Mouse (Mus musculus): ENCODE results near the gene Metap2. TPM values are rescaled to one million over a fixed set of nuclear protein-coding genes. Genes with fewer than 3 reads are reported as not detected.

Gene Metap2
- polyA plus RNA-seq, 1 experiment from 2014 or later: 183 TPM

DNA sequence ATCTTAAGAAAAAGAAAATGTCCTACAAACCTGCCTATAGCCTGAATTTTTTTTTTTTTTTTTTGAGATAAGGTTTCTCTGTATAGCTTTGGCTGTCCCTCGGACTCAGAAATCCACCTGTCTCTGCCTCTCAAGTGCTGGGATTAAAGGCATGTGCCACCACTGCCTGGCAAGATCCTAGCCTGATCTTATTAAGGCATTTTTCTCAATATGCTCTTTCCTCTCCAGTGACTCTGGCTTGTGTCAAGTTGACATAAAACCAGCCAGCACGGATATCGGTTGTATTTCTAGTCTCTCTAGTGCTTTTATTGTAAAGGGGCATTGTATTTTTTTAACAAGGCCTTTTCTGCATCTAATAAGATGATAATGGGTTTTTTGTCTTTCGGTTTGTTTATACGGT lies 27.8 kb upstream of the Metap2 start:
- Histone ChIP-seq H3K36me3 (no peaks in the 10 kb centered on the region), H3K4me1 (no peaks in the 10 kb centered on the region), H3K27me3 (no peaks in the 10 kb centered on the region), H3K27ac (no peak overlapping the region), H3K4me3 (no peak overlapping the region), H3K4me2 (no peak overlapping the region), H3K9ac (no peak overlapping the region), H3K9me3 (no peaks in the 10 kb centered on the region)
- 72% methylated on average over 5 of the region's 5 CpGs for WGBS
- ATAC-seq (ENCODE audit: insufficient number of reproducible peaks, low FRiP score, low TSS enrichment, low read depth): no peak

DNA sequence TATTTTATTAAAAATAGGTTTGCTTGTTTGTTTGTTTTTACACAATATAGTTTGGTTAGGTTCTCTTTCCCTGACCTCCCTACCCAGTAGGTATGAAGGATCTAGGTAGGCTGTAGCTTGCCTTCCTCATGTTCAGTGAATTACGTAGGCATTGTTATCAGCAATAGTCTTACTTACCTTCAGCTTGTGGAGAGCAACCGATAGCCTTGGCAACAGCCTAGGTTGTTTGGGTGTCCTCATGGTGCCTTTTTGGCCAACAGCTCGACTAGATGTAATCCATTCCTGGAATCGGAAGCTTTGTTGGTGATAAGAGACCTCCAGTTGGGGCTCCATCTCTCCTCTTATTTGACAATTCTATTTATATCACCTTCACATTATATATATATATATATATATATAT lies 24.3 kb upstream of the Metap2 start:
- no peak overlapping the region for H3K4me3 ChIP-seq
- H3K4me2 ChIP-seq: no peak overlapping the region
- no peak for ATAC-seq (ENCODE audit: insufficient number of reproducible peaks, low FRiP score, low TSS enrichment, low read depth)
- no peaks in the 10 kb centered on the region for H3K27me3 ChIP-seq
- peaks cover under 1% of the 10 kb centered on the region; the same call in 1 of the 2 replicates for H3K4me1 ChIP-seq
- no peak overlapping the region for H3K9ac ChIP-seq
- 88% methylated on average over 4 of the region's 4 CpGs for WGBS
- H3K36me3 ChIP-seq: no peaks in the 10 kb centered on the region
- H3K9me3 ChIP-seq: no peaks in the 10 kb centered on the region
- H3K27ac ChIP-seq: no peak overlapping the region

DNA sequence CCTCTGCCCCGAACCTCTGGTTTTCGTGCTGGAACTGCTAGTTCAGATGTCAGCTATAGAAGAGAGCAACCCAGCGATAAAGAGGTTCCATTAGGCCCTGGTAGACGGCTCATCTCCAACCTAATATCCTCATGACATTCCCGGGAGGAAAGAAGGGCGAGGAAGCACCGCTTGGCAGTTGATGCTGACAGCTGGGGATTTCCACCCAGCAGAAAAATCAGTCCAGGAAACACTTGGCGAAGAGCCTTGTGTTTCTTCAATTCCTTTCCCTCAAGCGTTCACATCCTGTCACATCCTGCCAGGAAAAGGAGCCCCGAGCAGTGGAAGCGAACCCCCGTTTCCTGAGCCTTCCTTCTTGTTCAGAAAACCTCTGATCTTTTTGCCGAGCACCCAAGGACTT lies 22.3 kb upstream of the Metap2 start:
- H3K27me3 ChIP-seq: 0 out of 2 replicates have a peak, but pooled peaks cover 3% of the 10 kb centered on the region
- H3K4me3 ChIP-seq: no peak overlapping the region
- no peak overlapping the region for H3K4me2 ChIP-seq
- no peak for ATAC-seq (ENCODE audit: insufficient number of reproducible peaks, low FRiP score, low TSS enrichment, low read depth)
- H3K4me1 ChIP-seq: peaks cover 11% of the 10 kb centered on the region
- no peaks in the 10 kb centered on the region for H3K9me3 ChIP-seq
- WGBS: 48% methylated on average over 13 of the region's 13 CpGs
- no peak overlapping the region for H3K9ac ChIP-seq
- H3K36me3 ChIP-seq: no peaks in the 10 kb centered on the region
- peak overlapping the region; percentile 48 for H3K27ac ChIP-seq

DNA sequence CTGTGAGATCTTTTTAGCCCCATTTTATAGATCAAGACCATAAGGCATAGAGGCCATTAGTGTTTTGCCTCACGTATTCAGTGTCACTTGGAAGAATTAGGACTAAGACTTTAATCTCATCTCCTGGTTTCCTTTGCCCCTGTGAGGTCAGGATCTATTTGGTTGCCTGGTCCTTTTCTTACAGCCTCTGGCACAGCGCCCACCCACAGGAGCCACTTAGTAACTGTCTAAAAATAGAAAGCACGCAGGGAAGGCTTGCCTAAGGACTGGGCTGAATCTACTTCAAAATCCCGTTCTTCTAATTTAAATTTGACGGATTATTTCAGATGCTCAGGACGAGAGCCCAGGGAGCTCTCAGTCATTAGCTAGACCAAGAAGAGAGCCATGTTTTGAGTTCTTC lies 21.8 kb upstream of the Metap2 start:
- 0 out of 2 replicates have a peak, but pooled peaks cover 3% of the 10 kb centered on the region for H3K27me3 ChIP-seq
- H3K27ac ChIP-seq: peak overlapping the region; percentile 48
- peaks cover 11% of the 10 kb centered on the region for H3K4me1 ChIP-seq
- ATAC-seq (ENCODE audit: insufficient number of reproducible peaks, low FRiP score, low TSS enrichment, low read depth): no peak
- no peaks in the 10 kb centered on the region for H3K9me3 ChIP-seq
- no peak overlapping the region for H3K4me2 ChIP-seq
- H3K4me3 ChIP-seq: no peak overlapping the region
- WGBS: 36% methylated on average over 6 of the region's 6 CpGs
- no peaks in the 10 kb centered on the region for H3K36me3 ChIP-seq
- H3K9ac ChIP-seq: no peak overlapping the region

DNA sequence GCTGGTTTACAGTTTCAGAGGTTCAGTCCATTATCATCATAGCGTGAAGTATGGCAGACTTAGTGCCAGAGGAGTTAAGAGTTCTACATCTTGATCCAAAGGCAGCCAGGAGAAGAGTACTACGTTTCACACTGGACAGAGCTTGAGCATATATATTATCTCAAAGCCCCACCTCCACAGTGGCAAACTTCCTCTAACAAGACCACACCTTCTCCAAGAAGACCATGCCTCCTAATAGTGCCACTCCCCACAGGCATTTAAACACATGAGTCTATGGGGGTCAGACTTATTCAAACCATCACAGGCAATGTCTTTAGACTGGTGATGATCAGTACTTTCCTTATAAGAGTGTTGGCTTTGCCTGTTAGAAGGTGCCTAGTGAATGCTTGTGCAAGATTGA lies 21.2 kb upstream of the Metap2 start:
- ATAC-seq (ENCODE audit: insufficient number of reproducible peaks, low FRiP score, low TSS enrichment, low read depth): no peak
- 82% methylated on average over 2 of the region's 2 CpGs for WGBS
- H3K9me3 ChIP-seq: no peaks in the 10 kb centered on the region
- no peak overlapping the region for H3K27ac ChIP-seq
- H3K4me3 ChIP-seq: no peak overlapping the region
- H3K27me3 ChIP-seq: 0 out of 2 replicates have a peak, but pooled peaks cover 3% of the 10 kb centered on the region
- peaks cover 11% of the 10 kb centered on the region for H3K4me1 ChIP-seq
- no peaks in the 10 kb centered on the region for H3K36me3 ChIP-seq
- H3K4me2 ChIP-seq: no peak overlapping the region
- no peak overlapping the region for H3K9ac ChIP-seq

DNA sequence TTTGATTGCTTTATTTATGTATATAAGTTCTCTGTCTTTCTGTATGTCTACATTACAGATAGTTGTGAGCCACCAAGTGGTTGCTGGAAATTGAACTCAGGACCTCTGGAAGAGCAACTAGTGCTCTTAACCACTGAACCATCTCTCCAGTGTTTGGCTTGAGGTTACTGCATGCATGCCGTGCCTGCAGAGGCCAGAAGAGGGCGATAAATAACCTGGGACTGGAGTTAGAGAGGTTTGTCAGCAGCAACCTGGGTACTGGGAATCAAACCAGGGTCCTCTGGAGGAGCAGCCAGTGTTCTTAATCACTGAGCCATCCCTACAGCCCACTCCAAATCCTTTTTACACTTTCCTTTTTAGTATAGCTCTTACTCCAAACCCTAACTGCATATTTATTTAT lies 19.9 kb upstream of the Metap2 start:
- H3K4me3 ChIP-seq: no peak overlapping the region
- H3K36me3 ChIP-seq: no peaks in the 10 kb centered on the region
- H3K4me2 ChIP-seq: no peak overlapping the region
- 77% methylated on average over 2 of the region's 2 CpGs for WGBS
- H3K4me1 ChIP-seq: peaks cover 11% of the 10 kb centered on the region
- no peaks in the 10 kb centered on the region for H3K9me3 ChIP-seq
- H3K27ac ChIP-seq: no peak overlapping the region
- no peak for ATAC-seq (ENCODE audit: insufficient number of reproducible peaks, low FRiP score, low TSS enrichment, low read depth)
- no peak overlapping the region for H3K9ac ChIP-seq
- H3K27me3 ChIP-seq: 0 out of 2 replicates have a peak, but pooled peaks cover 3% of the 10 kb centered on the region

DNA sequence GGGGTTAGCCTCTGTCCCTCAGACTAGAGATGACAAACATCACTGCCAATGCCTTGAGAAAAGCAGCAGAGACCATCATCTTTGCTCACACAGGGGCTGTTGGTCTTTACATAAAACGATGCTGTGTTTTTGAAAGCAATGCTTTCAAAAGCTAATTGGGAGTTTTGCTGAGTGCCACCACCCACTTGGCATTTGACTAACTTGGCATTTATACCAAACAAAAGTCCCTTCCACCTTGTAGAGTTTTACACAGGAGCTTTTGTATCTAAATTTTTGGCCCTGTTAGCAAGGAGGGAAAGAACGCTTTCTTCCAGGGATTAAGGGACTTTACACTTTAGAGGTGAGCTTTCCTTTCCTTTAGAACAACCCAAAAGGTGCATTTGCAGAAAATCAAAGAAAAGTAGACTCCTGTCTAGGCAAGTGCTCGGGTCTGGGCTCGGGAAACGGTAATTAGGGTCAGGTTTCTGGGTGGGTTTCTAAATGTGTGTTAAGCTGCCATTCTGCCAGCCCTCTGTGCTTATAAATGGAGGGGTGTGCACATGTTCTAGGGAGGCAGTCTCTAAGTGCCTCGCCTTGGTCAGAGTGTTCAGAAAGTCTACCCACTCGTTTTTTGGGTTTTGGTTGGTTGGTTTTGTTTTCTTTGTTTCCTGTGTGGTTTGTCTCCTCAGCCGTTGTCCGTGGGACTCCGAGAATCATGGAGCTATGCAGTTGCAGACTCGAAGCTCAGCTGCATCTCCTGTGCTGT lies 18.8 kb upstream of the Metap2 start:
- no peak for ATAC-seq (ENCODE audit: insufficient number of reproducible peaks, low FRiP score, low TSS enrichment, low read depth)
- 0 out of 2 replicates have a peak, but pooled peaks cover 3% of the 10 kb centered on the region for H3K27me3 ChIP-seq
- WGBS: 18% methylated on average over 11 of the region's 11 CpGs
- H3K4me2 ChIP-seq: peak overlapping the region; percentile 10; the same call in 1 of the 2 replicates
- H3K9me3 ChIP-seq: no peaks in the 10 kb centered on the region
- no peak overlapping the region for H3K4me3 ChIP-seq
- no peaks in the 10 kb centered on the region for H3K36me3 ChIP-seq
- H3K4me1 ChIP-seq: peaks cover 11% of the 10 kb centered on the region
- no peak overlapping the region for H3K9ac ChIP-seq
- H3K27ac ChIP-seq: no peak overlapping the region

DNA sequence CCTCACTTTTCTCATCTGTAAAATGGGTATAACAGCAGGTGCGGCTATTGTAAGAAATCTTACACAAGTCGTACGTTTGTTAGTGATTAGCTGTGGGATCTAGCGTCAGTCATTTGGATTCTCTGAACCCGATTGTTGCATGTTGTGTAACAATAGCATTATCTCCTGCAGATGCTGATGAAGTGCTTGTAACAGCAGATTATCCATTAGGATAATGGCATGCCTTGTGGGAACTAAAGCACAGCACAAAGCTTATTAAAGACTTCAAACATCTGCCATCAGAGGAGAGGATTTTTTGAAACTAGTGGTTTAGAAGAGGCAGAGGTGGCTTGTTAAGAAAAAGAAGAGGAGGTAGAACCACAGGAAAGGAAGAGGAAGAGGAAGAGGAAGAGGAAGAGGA lies 16.6 kb upstream of the Metap2 start:
- 90% methylated on average over 5 of the region's 5 CpGs for WGBS
- H3K9me3 ChIP-seq: no peaks in the 10 kb centered on the region
- H3K4me2 ChIP-seq: no peak overlapping the region
- ATAC-seq (ENCODE audit: insufficient number of reproducible peaks, low FRiP score, low TSS enrichment, low read depth): no peak
- H3K4me1 ChIP-seq: peaks cover 11% of the 10 kb centered on the region
- no peak overlapping the region for H3K27ac ChIP-seq
- H3K36me3 ChIP-seq: no peaks in the 10 kb centered on the region
- 0 out of 2 replicates have a peak, but pooled peaks cover 3% of the 10 kb centered on the region for H3K27me3 ChIP-seq
- no peak overlapping the region for H3K4me3 ChIP-seq
- no peak overlapping the region for H3K9ac ChIP-seq

DNA sequence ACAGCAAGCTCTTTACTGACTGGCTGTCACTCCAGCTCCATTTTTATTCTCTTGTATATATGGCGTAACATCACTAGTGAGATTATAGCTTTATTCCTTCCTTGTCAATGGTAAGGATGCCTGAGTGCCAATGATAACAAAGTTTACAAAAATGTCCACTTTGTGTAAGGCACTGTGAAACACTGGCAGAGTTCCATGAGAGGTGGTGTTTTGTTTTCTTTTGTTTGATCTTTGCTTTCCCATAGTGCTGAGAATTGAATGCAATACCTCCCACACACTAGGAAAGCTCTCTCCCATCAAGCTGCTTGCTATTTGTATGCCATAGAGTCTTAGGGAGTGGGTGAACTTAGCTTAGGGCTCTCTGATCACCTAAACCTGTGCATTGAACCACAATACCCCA lies 16.0 kb upstream of the Metap2 start:
- H3K9me3 ChIP-seq: no peaks in the 10 kb centered on the region
- H3K9ac ChIP-seq: no peak overlapping the region
- H3K36me3 ChIP-seq: no peaks in the 10 kb centered on the region
- H3K4me2 ChIP-seq: no peak overlapping the region
- H3K27me3 ChIP-seq: 0 out of 2 replicates have a peak, but pooled peaks cover 3% of the 10 kb centered on the region
- no peak overlapping the region for H3K27ac ChIP-seq
- H3K4me1 ChIP-seq: peaks cover 11% of the 10 kb centered on the region
- WGBS: 62% methylated on average over 1 of the region's 1 CpGs
- no peak for ATAC-seq (ENCODE audit: insufficient number of reproducible peaks, low FRiP score, low TSS enrichment, low read depth)
- no peak overlapping the region for H3K4me3 ChIP-seq

DNA sequence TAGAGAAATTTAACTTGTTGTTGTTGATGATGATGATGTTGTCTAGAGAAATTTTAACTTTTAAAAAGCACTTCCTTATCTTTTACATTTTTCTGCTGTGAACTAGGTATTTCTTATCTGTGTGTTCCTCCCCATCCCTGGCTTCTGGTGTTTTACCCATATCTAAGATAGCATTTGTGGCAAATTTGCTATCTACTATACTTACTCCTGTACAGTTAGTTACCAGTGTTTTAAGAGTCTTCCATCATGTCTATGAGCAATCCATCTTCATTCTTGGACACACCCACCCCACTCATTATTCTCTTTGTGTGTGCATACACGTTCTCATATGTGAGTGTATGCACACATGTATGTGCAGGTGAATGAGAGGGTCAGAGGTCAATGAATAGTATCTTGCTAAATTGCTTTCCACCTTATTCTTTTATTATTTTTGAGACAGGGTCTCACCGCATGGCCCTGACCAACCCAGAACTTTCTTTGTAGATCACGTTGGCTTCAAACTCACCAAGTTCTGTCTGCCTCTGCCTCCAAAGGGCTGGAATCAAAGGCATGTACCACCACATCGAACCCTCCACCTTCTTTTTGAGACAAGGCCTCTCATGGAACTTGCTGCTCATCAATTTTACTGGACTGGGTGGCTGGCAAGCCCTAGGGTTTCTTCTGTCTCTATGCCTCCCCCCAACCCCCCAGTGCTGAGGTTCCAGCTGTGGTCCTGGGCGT lies 15.4 kb upstream of the Metap2 start:
- ATAC-seq (ENCODE audit: insufficient number of reproducible peaks, low FRiP score, low TSS enrichment, low read depth): no peak
- Histone ChIP-seq H3K36me3 (no peaks in the 10 kb centered on the region), H3K27ac (no peak overlapping the region), H3K9me3 (no peaks in the 10 kb centered on the region), H3K9ac (no peak overlapping the region), H3K27me3 (0 out of 2 replicates have a peak, but pooled peaks cover 3% of the 10 kb centered on the region), H3K4me3 (no peak overlapping the region), H3K4me1 (peaks cover 11% of the 10 kb centered on the region), H3K4me2 (no peak overlapping the region)
- WGBS: 87% methylated on average over 5 of the region's 5 CpGs

DNA sequence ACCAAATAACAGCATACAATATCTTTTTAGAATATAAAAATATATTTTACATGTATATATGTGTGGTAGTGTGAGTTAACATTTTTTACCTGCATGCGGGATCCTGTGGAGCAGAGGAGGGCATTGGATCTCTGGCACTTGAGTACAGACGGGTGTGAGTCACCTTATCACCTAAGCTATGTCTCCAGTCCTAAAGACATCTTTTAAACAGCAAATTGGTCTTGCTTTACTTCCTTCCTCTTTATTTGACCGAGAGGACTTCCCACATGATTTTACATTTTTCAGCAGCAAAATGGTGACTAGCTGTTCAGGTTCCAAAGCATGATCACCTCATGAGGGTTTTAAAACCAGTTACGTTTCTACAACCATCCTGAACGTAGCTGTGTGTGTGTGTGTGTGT lies 14.4 kb upstream of the Metap2 start:
- H3K36me3 ChIP-seq: no peaks in the 10 kb centered on the region
- H3K9ac ChIP-seq: no peak overlapping the region
- no peak for ATAC-seq (ENCODE audit: insufficient number of reproducible peaks, low FRiP score, low TSS enrichment, low read depth)
- no peak overlapping the region for H3K27ac ChIP-seq
- H3K4me2 ChIP-seq: no peak overlapping the region
- H3K4me3 ChIP-seq: no peak overlapping the region
- H3K27me3 ChIP-seq: 0 out of 2 replicates have a peak, but pooled peaks cover 3% of the 10 kb centered on the region
- H3K4me1 ChIP-seq: peaks cover 11% of the 10 kb centered on the region
- 69% methylated on average over 5 of the region's 5 CpGs for WGBS
- no peaks in the 10 kb centered on the region for H3K9me3 ChIP-seq

DNA sequence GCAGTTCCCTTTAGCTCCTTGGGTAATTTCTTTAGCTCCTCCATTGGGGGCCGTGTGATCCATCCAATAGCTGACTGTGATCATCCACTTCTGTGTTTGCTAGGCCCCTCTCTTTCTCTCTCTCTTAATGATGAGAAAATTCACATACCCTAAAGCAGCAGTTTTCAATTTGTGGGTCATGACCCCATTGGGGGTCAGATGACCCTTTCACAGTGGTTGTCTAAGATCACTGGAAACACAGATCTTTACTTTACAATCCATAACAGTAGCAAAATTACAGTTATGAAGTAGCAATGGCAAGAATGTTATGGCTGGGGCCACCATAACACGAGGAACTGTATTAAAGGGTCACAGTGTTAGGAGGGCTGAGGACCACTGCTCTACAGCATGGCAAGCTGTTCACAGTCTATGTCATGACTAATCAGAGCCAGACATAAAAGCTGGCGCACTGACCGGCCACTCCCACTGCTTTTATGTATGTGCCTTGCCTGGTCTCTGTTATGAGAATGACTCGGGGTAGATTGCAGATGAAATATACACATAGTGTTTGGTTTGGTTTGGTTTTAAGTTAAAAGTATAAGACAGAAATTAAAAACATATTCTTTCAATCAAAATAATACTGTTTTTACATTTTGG lies 13.0 kb upstream of the Metap2 start:
- 32% methylated on average over 5 of the region's 5 CpGs for WGBS
- H3K36me3 ChIP-seq: no peaks in the 10 kb centered on the region
- H3K9ac ChIP-seq: no peak overlapping the region
- peaks cover under 1% of the 10 kb centered on the region; the same call in 1 of the 2 replicates for H3K4me1 ChIP-seq
- no peak for ATAC-seq (ENCODE audit: insufficient number of reproducible peaks, low FRiP score, low TSS enrichment, low read depth)
- no peak overlapping the region for H3K4me2 ChIP-seq
- H3K27me3 ChIP-seq: 0 out of 2 replicates have a peak, but pooled peaks cover 2% of the 10 kb centered on the region
- H3K4me3 ChIP-seq: no peak overlapping the region
- H3K27ac ChIP-seq: no peak overlapping the region
- no peaks in the 10 kb centered on the region for H3K9me3 ChIP-seq
